Mouse (Mus musculus): Measurements from ENCODE around the gene Ankrd22.
A peak's percentile ranks its signal among the peaks of the same experiment; 100 is the strongest.
"Not testable (repeated sequence)": the region's sequence is repeated elsewhere in the genome, so short reads cannot be mapped to it uniquely, and the experiment has no call there.

Gene Ankrd22

GRCm38 (mm10) chr19:34165891-34166290, at the start of gene Ankrd22:
Ankrd22 (minus strand) TSS chr19:34166053.
- DNase-seq = peak; percentile 50

GRCm38 (mm10) chr19:34214136-34214535, 48.3 kb upstream of the Ankrd22 start:
- no peak for DNase-seq

DNA sequence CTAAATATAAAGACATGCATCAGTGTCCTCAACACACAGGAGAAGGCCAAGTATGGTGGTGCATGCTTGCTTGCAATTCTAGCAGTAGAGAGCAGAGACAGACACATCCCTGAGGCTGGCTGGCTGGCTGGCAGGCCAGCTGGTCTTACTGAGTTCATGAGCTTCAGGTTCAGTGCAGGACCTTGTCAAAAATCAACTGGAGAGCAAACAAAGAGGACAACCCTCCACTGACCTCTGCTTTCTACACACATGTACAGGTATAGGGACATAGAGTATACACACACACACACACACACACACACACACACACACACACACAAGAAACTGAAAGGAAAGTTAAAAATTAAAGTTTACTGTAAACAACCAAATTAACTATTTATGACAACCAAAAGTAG, 47.4 kb upstream of the Ankrd22 start:
- DNase-seq = no peak

DNA sequence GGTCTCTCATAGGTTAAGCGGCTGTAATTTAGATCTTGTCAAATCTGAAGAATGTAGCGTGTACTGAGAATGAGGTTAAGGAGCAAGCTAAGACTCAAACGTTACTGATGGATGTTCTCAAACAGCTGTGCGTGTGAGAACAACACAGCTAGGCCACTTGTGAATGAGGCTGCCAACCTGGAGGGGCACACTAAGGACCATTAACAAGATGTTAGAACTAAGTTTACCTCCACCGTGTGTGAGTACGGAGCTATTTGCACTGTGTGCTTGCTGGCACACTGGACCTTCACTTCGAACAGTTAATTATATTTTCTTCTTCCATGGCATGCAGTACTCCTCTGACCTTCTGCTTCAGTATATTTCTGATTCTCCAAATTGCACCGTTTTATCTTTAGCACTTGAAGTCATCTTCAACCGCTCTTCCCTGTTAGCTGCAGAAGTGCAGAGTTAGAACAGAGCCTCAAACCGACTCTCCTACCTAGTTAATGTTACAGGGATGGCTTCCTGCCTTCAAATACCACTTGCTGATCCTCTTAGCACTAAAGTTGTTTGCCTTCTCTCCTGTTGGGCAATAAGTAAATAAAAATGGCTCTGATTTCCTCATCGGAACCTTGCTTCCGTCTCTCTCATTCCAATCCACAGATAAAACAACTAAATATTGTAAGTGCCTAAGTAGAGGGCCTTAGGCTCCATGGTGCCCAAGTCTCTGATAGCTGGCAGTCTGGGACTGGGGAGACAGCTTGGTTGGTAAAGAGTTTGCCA, 46.8 kb upstream of the Ankrd22 start:
- DNase-seq = no peak

DNA sequence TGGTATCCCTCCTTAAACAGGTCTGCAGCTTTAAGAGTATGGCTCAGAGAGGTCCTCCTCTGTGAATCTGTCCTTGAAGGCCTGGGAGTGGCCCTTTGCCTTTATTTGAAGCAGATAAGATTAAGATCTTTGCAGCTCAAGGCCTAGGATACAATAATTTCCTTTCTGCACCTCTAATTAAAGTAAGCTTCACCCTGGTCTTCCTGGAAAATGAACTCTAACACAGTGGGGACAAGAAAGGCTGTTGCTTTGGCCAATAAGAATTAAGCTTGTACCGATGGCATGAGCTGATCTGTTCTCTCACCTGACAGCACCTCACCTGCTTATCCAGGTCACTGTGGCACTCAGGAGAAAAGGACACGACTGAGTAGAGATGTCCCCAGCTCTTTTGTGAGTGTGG, 45.0 kb upstream of the Ankrd22 start:
- DNase-seq = no peak

- DNase-seq = no peak
These were observed 44.2 kb upstream of the Ankrd22 start for GRCm38 (mm10) chr19:34209930-34210581.

GRCm38 (mm10) chr19:34209031-34209430, 43.2 kb upstream of the Ankrd22 start:
- no peak for DNase-seq

GRCm38 (mm10) chr19:34206760-34207440, 41.0 kb upstream of the Ankrd22 start:
- DNase-seq = no peak

- DNase-seq = not testable (repeated sequence)
These were observed 40.3 kb upstream of the Ankrd22 start for GRCm38 (mm10) chr19:34206128-34206527.

GRCm38 (mm10) chr19:34202668-34203067, 36.8 kb upstream of the Ankrd22 start:
- DNase-seq = peak; percentile 56

- DNase-seq = no peak
These were observed 33.6 kb upstream of the Ankrd22 start for GRCm38 (mm10) chr19:34199488-34199887.

- DNase-seq = no peak
These were observed 33.0 kb upstream of the Ankrd22 start for GRCm38 (mm10) chr19:34198901-34199300.

DNA sequence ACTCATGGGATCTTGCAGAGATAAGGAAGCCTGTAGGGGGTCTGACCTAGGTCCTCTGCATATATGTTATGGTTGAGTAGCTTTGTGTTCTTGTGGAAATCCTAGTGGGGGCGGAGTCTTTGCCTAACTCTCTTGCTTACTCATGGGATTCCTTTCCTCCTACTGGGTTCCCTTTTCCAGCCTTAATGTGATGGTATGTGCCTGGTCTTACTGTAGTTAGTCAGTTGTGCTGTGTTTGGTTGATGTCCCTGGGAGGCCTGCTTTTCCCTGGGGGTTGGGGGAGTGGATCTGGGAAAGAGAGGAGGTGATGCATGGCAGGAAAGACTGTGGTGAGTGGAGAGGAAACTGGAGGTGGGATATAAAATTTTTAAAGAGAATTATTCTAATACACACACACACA, 32.2 kb upstream of the Ankrd22 start:
- DNase-seq = no peak

- DNase-seq = no peak
These were observed 29.2 kb upstream of the Ankrd22 start for GRCm38 (mm10) chr19:34195031-34195430.

DNA sequence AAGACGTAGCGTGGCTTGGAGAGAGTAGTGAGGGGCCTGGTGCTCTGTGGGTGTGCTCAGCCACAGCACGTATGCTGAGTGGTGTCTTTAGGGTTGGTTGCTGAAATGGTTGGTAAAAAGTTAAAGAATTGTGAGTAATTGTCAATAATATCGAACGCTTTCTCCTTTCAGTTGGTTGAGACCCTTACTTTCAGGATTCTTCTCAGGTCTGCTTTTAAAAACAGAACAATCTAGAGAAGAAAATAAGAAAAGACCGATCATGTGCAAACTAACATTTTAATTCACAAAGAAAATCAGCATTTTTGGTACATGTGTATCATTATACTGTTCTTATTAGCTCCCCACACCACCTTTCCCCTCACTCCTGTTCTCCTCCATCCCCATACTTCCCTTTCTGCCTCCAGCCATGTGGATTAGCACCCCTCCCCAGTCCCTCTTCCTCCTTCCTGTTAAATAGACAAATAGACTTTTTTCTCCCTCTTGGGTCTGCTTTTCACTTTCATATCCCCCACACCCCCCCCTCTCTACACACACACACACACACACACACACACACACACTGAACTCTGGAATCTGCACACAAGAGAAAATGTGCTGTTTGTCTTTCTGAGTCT, 28.4 kb upstream of the Ankrd22 start:
- DNase-seq = no peak

DNA sequence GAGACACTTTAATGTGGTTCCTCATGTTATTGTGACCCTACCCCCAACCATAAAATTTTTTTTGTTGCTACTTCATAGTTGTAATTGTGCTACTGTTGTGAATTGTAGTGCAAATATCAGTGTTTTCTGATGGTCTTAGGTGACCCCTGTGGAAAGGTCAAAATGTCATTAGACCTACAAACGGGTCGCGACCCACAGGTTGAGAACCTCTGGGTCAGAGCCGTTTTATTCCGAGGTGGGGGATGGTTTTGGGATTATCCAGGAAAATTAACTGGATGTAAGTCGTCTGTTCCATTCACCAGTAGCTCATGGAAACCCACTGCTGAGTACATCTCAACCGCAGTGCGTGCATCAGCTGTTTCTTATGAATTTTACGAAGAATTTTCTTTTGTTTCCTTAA, 27.8 kb upstream of the Ankrd22 start:
- no peak for DNase-seq

GRCm38 (mm10) chr19:34193149-34193548, 27.3 kb upstream of the Ankrd22 start:
- DNase-seq = peak; percentile 57

GRCm38 (mm10) chr19:34192008-34192963, 26.4 kb upstream of the Ankrd22 start, which contains the start of gene Stambpl1:
Stambpl1 (plus strand) TSS chr19:34192229.
- peak; percentile 92 for DNase-seq

DNA sequence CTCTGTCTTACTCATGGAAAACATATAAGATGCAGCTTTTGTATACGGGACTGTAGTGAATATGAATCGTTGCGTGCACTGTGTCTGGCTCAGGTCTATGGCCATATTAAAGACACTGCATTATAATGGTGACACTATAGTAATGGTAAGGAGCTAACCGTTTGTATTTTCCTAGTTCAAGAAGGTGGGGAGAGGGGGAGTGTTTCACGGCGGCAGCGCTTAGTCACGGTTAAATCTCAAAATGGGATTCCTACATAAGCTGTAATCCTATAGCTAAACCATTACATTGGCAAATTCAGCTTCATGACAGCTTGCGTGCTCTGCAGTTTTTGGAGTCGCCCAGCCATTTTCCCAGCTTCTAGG, 25.8 kb upstream of the Ankrd22 start:
- no peak for DNase-seq

GRCm38 (mm10) chr19:34186845-34187244, 21.0 kb upstream of the Ankrd22 start:
- DNase-seq = no peak

- DNase-seq = no peak
These were observed 16.6 kb upstream of the Ankrd22 start for GRCm38 (mm10) chr19:34182490-34182889.

- no peak for DNase-seq
These were observed 15.4 kb upstream of the Ankrd22 start for GRCm38 (mm10) chr19:34181234-34181633.

All from thymus, postnatal 4 days (tissue).